Mouse (Mus musculus) C2C12 (cell line): ENCODE data around the gene Gm20696. TPM values are rescaled to one million over a fixed set of nuclear protein-coding genes. Genes with fewer than 3 reads are reported as not detected.

Experiments used
- H3K27me3 ChIP-seq: one replicate; pipeline ENCODE4 v1.6.1; 2011; ENCODE audit not compliant: control insufficient read depth, insufficient read depth, insufficient read length
- H3K36me3 ChIP-seq: one replicate; pipeline ENCODE4 v1.6.1; 2011; ENCODE audit not compliant: control insufficient read depth, insufficient read depth
- H3K4me3 ChIP-seq: one replicate; pipeline ENCODE4 v1.5.1; 2011; ENCODE audit warnings: mild to moderate bottlenecking, control low read depth; ENCODE audit not compliant: poor library complexity, insufficient read depth, severe bottlenecking
- H3K79me2 ChIP-seq: one replicate; pipeline ENCODE4 v1.6.1; 2011; ENCODE audit not compliant: control insufficient read depth, insufficient read depth
- H3K79me3 ChIP-seq: one replicate; pipeline ENCODE4 v1.6.1; 2011; ENCODE audit warnings: low read depth, control low read depth
- H3ac ChIP-seq: one replicate; pipeline ENCODE3; 2011; ENCODE audit warnings: low read depth; ENCODE audit not compliant: control insufficient read depth, insufficient read length
- CEBPB ChIP-seq: IDR thresholded peaks from one replicate; pipeline ENCODE4 v1.6.1; 2011; ENCODE audit warnings: low read depth, mild to moderate bottlenecking, control low read depth, moderate library complexity
- CTCF ChIP-seq: IDR thresholded peaks from one replicate; pipeline ENCODE4 v1.5.1; 2011; ENCODE audit not compliant: control insufficient read depth, insufficient read depth, insufficient read length
- FOSL1 ChIP-seq: IDR thresholded peaks from one replicate; pipeline ENCODE4 v1.8.0; 2011; ENCODE audit warnings: mild to moderate bottlenecking, low read length; ENCODE audit not compliant: poor library complexity, insufficient read depth, severe bottlenecking
- MAX ChIP-seq: IDR thresholded peaks from one replicate; pipeline ENCODE4 v1.6.1; 2011; ENCODE audit warnings: mild to moderate bottlenecking, control low read depth
- MYOD1 ChIP-seq: IDR thresholded peaks from one replicate; pipeline ENCODE4 v1.6.1; 2011; ENCODE audit warnings: low read depth; ENCODE audit not compliant: control insufficient read depth, insufficient read length
- MYOG ChIP-seq: IDR thresholded peaks from one replicate; pipeline ENCODE4 v1.6.1; 2011; ENCODE audit not compliant: control insufficient read depth, insufficient read length; ENCODE audit errors: extremely low read depth
- USF1 ChIP-seq: IDR thresholded peaks from one replicate; pipeline ENCODE4 v1.6.1; 2011; ENCODE audit warnings: low read depth, mild to moderate bottlenecking, control low read depth, moderate library complexity
- polyA plus RNA-seq: library from polyadenylated mRNA; unstranded; fragments of >200 nt; fragmentation: generic; extraction: Trizol; gene quantifications from one replicate; pipeline ENCODE4 v1.2.1, GENCODE M21; 2012; ENCODE audit warnings: missing spikeins

Gm20696 gene
- polyA plus RNA-seq, 1 experiment = 0.20 TPM

GRCm38 (mm10) chr6:99447447-99447846, 219.2 kb downstream of the Gm20696 start:
- H3K27me3 ChIP-seq = no peaks in the 10 kb centered on the region
- TF ChIP-seq MYOG (no peak), MYOD1 (no peak), MAX (no peak), CEBPB (no peak), FOSL1 (no peak), CTCF (no peak), USF1 (no peak)
- no peak overlapping the region for H3ac ChIP-seq
- no peaks in the 10 kb centered on the region for H3K36me3 ChIP-seq
- no peaks in the 10 kb centered on the region for H3K79me2 ChIP-seq
- no peaks in the 10 kb centered on the region for H3K79me3 ChIP-seq
- H3K4me3 ChIP-seq = no peak overlapping the region

GRCm38 (mm10) chr6:99446801-99447415, 219.7 kb downstream of the Gm20696 start:
- Histone ChIP-seq H3K79me2 (no peaks in the 10 kb centered on the region), H3K4me3 (no peak overlapping the region), H3K79me3 (no peaks in the 10 kb centered on the region), H3ac (no peak overlapping the region), H3K27me3 (no peaks in the 10 kb centered on the region), H3K36me3 (no peaks in the 10 kb centered on the region)
- no peak for TF ChIP-seq MYOD1

- H3K79me2 ChIP-seq = no peaks in the 10 kb centered on the region
- no peak overlapping the region for H3ac ChIP-seq
- H3K79me3 ChIP-seq = no peaks in the 10 kb centered on the region
- no peak overlapping the region for H3K4me3 ChIP-seq
- H3K27me3 ChIP-seq = no peaks in the 10 kb centered on the region
- H3K36me3 ChIP-seq = no peaks in the 10 kb centered on the region
- no peak for TF ChIP-seq USF1
- TF ChIP-seq MAX = no peak
- TF ChIP-seq MYOG = no peak
- no peak for TF ChIP-seq CEBPB
- TF ChIP-seq MYOD1 = no peak
- TF ChIP-seq CTCF = no peak
- no peak for TF ChIP-seq FOSL1
Measured at GRCm38 (mm10) chr6:99443460-99443859, 223.1 kb downstream of the Gm20696 start.

- H3K36me3 ChIP-seq = no peaks in the 10 kb centered on the region
- TF ChIP-seq MAX = no peak
- TF ChIP-seq MYOG = no peak
- TF ChIP-seq CTCF = no peak
- TF ChIP-seq USF1 = no peak
- TF ChIP-seq CEBPB = no peak
- TF ChIP-seq MYOD1 = no peak
- TF ChIP-seq FOSL1 = no peak
Measured at GRCm38 (mm10) chr6:99441100-99441499, 225.5 kb downstream of the Gm20696 start.

GRCm38 (mm10) chr6:99440606-99441005, 226.0 kb downstream of the Gm20696 start:
- Histone ChIP-seq H3K79me3 (no peaks in the 10 kb centered on the region), H3K79me2 (no peaks in the 10 kb centered on the region), H3K27me3 (no peaks in the 10 kb centered on the region), H3K36me3 (no peaks in the 10 kb centered on the region), H3K4me3 (no peak overlapping the region), H3ac (no peak overlapping the region)
- TF ChIP-seq CEBPB (no peak), FOSL1 (no peak), CTCF (no peak), MAX (no peak), MYOG (no peak), MYOD1 (no peak), USF1 (no peak)

More at GRCm38 (mm10) chr6:99441100-99441499, 225.5 kb downstream of the Gm20696 start:
- Histone ChIP-seq H3K27me3 (no peaks in the 10 kb centered on the region), H3K79me2 (no peaks in the 10 kb centered on the region), H3K4me3 (no peak overlapping the region), H3ac (no peak overlapping the region), H3K79me3 (no peaks in the 10 kb centered on the region)

GRCm38 (mm10) chr6:99439878-99440361, 226.7 kb downstream of the Gm20696 start:
- Histone ChIP-seq H3K36me3 (no peaks in the 10 kb centered on the region), H3K4me3 (no peak overlapping the region), H3ac (no peak overlapping the region), H3K27me3 (no peaks in the 10 kb centered on the region), H3K79me2 (no peaks in the 10 kb centered on the region), H3K79me3 (no peaks in the 10 kb centered on the region)
- TF ChIP-seq MYOG (no peak), USF1 (no peak), MYOD1 (no peak), CTCF (no peak), FOSL1 (no peak), CEBPB (no peak), MAX (no peak)
